Mouse (Mus musculus) midbrain, embryonic 11.5 days (tissue): ENCODE measurements around the gene Casc1. TPM values are rescaled to one million over a fixed set of nuclear protein-coding genes. Genes with fewer than 3 reads are reported as not detected.

ENCODE experiments used
- ATAC-seq: fragments of 200-750 bp; cut with Nextera tagmentation; 2 replicates; pipeline ENCODE4 v1.8.0; 2017; ENCODE audit warnings: moderate TSS enrichment, moderate library complexity; ENCODE audit not compliant: low FRiP score
- DNase-seq: peaks from one replicate; pipeline ENCODE4 v3.0.0; 2015; ENCODE audit warnings: low spot score; ENCODE audit errors: missing footprints
- H3K27ac ChIP-seq: fragments of 300-500 bp; sonication (generic); 2 replicates; pipeline ENCODE4 v1.5.1; 2014; ENCODE audit warnings: low read depth, low read length
- H3K27me3 ChIP-seq: fragments of 300-500 bp; sonication (generic); 2 replicates; pipeline ENCODE4 v1.6.1; 2014; ENCODE audit warnings: mild to moderate bottlenecking, low read length, moderate library complexity, mixed read lengths; ENCODE audit not compliant: control insufficient read depth, insufficient read depth
- H3K36me3 ChIP-seq: fragments of 300-500 bp; sonication (generic); 2 replicates; pipeline ENCODE4 v1.6.1; 2014; ENCODE audit warnings: mild to moderate bottlenecking, low read length, moderate library complexity, mixed read lengths; ENCODE audit not compliant: control insufficient read depth, insufficient read depth
- H3K4me1 ChIP-seq: fragments of 300-500 bp; sonication (generic); 2 replicates; pipeline ENCODE4 v1.6.1; 2014; ENCODE audit warnings: low read length; ENCODE audit not compliant: control insufficient read depth, insufficient read depth
- H3K4me2 ChIP-seq: fragments of 300-500 bp; sonication (generic); 2 replicates; pipeline ENCODE4 v1.6.1; 2014; ENCODE audit warnings: mild to moderate bottlenecking, moderate library complexity
- H3K4me3 ChIP-seq: fragments of 300-500 bp; sonication (generic); 2 replicates; pipeline ENCODE4 v1.5.1; 2014; ENCODE audit warnings: low read depth, low read length
- H3K9ac ChIP-seq: fragments of 300-500 bp; sonication (generic); 2 replicates; pipeline ENCODE4 v1.6.1; 2014; ENCODE audit warnings: low read length
- H3K9me3 ChIP-seq: fragments of 300-500 bp; sonication (generic); 2 replicates; pipeline ENCODE4 v1.6.1; 2016; ENCODE audit warnings: low read length; ENCODE audit not compliant: control insufficient read depth
- WGBS: fragments of 180-500 bp; shearing (Covaris S2); extraction: QIAGEN DNeasy Blood & Tissue Kit; methylation state at CpG from one replicate; pipeline ENCODE4 v1.1.7; 2014; 5-methylcytosine and 5-hydroxymethylcytosine counted together
- polyA plus RNA-seq: library from polyadenylated mRNA; unstranded; fragments of >200 nt; fragmentation: Nextera tagmentation; extraction: Ambion mirVana; gene quantifications from 2 replicates; pipeline ENCODE4 v1.2.1, GENCODE M21; 2014

Casc1 gene
- polyA plus RNA-seq, 1 experiment from 2014 or later: 0.27 TPM

DNA sequence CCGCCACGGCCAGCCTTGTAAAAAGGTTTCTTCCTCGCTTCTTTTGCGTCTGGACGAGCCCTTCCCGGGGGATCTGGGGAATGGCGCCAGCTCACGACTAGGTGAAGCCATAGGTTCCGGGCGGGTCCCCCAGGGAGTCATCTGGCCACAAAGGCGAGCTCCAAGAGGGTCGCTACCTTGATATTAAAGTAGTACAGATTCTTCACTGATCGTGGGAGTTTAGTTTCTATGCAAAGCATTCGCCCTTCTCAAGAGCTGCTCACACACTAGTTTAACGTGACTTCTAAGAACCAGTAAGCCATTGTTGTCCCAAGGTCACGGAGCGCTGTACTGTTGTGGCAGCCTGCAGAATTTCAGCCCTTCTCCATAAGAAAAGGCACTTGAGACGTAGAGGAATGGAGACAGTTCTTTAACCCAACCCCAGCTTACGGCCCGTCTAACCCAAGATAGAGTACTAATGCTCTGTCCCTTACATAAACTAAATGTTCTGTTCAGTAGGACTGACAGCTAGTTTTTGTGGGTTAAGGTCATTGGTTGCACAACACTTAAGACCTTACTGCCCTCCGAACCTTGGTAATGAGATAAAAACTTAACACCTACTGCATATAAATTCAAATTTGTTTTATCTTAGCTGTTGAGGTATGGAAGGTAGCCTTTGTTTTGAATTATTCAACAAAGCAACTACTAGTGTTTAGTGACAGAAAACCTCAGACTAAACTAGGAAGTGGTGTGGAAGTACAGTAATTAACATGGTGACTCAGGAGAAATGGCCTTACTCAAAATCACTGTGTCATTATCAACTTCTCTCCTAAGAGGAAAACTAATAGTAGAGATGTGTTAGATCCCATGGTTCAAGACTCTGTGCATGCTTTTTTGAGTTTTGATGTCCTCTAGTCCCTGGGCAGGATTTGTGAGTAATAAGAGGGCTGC is 836 bp upstream of the Casc1 start:
- Histone ChIP-seq H3K4me2 (peak overlapping the region; percentile 70), H3K9ac (peak overlapping the region; percentile 90), H3K27me3 (no peaks in the 10 kb centered on the region), H3K9me3 (no peaks in the 10 kb centered on the region), H3K4me1 (peaks cover 11% of the 10 kb centered on the region), H3K36me3 (no peaks in the 10 kb centered on the region; the same call in 1 of the 2 replicates), H3K4me3 (peak overlapping the region; percentile 78), H3K27ac (peak overlapping the region; percentile 95)
- WGBS: 4% methylated on average over 21 of the region's 21 CpGs
- DNase-seq: peak; percentile 98
- peak; percentile 65 for ATAC-seq

DNA sequence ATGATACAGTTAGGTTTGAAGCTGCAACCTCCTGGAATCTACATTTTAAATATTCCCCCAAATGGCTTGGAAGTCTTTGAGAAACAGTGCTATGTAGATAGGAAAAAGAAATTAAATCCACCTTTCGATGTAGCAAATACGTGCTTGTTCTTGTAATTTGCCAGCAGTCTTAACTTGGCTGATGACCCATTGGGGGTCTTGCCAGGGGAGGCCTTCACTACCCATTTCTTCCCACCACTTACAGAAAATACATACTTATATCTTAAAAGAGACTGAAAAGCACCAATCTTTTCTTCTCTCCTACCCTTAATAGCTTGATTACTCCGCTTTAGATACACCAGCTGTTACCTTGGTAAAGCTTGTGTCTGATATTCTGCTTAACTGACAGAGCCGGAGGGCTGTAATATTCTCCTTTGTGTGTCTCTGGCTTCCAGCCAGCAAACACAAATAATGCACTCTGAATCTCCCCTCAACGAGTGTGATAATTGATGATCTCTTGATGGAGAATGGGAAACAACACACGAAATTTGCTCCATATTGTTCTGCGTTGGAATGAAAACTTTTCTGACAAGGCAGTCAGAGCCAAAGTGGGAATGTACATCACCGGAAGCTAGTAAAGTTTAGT is 637 bp downstream of the Casc1 start:
- H3K9ac ChIP-seq: peak overlapping the region; percentile 33; the same call in 1 of the 2 replicates
- no peak overlapping the region for H3K27ac ChIP-seq
- H3K4me2 ChIP-seq: peak overlapping the region; percentile 60
- H3K27me3 ChIP-seq: no peaks in the 10 kb centered on the region
- ATAC-seq (no peak), DNase-seq (peak; percentile 68)
- H3K36me3 ChIP-seq: no peaks in the 10 kb centered on the region; the same call in 1 of the 2 replicates
- H3K9me3 ChIP-seq: no peaks in the 10 kb centered on the region
- WGBS: 38% methylated on average over 8 of the region's 8 CpGs
- peaks cover 11% of the 10 kb centered on the region for H3K4me1 ChIP-seq
- peak overlapping the region; percentile 35 for H3K4me3 ChIP-seq

DNA sequence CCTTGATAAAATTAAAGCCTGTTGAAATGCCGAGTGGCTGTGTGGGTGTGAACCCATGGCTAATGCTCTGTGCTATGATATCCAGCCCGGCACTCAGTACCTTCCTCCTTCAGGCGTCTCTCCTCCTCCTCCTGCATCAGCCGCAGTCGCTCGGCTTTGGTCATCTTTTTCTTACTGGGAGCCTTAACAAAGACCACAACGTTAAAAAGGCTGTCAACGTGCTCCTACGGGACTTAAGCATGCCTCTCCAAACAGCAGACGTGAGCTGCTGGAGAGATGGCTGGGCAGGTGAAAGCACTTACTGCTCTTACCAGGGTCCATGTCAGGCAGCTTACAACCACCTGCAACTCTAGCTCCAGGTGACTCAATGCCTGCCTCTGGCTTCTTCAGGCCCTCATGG is 5.7 kb downstream of the Casc1 start:
- Histone ChIP-seq H3K27ac (no peak overlapping the region), H3K36me3 (no peaks in the 10 kb centered on the region), H3K4me1 (peaks cover under 1% of the 10 kb centered on the region; the same call in 1 of the 2 replicates), H3K4me2 (no peak overlapping the region), H3K4me3 (no peak overlapping the region), H3K9me3 (no peaks in the 10 kb centered on the region), H3K27me3 (no peaks in the 10 kb centered on the region), H3K9ac (no peak overlapping the region)
- no peak for ATAC-seq
- DNase-seq: no peak
- WGBS: 74% methylated on average over 10 of the region's 10 CpGs

DNA sequence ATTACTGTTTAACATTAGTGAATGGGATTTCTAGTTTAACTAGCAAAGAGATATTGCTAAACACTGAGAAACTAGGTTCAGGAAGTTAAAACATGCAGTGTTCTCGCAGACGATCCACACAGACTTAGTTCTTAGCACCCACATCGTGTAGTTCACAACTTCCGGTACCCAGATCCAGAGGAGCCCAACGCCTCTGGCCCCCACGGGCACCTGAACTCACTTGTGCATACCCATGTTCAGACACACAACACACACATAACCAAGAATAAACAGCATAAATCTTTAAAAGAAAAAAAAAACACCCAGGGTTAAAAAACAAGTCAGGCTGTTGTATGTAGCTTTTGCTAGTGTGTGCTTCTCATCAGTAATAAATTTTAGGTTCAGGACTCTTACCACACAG is 6.4 kb downstream of the Casc1 start:
- no peaks in the 10 kb centered on the region for H3K9me3 ChIP-seq
- H3K4me1 ChIP-seq: no peaks in the 10 kb centered on the region
- H3K9ac ChIP-seq: no peak overlapping the region
- no peak overlapping the region for H3K27ac ChIP-seq
- no peak overlapping the region for H3K4me2 ChIP-seq
- H3K36me3 ChIP-seq: no peaks in the 10 kb centered on the region
- no peak for ATAC-seq
- WGBS: 90% methylated on average over 6 of the region's 6 CpGs
- H3K27me3 ChIP-seq: no peaks in the 10 kb centered on the region
- DNase-seq: no peak
- H3K4me3 ChIP-seq: no peak overlapping the region

DNA sequence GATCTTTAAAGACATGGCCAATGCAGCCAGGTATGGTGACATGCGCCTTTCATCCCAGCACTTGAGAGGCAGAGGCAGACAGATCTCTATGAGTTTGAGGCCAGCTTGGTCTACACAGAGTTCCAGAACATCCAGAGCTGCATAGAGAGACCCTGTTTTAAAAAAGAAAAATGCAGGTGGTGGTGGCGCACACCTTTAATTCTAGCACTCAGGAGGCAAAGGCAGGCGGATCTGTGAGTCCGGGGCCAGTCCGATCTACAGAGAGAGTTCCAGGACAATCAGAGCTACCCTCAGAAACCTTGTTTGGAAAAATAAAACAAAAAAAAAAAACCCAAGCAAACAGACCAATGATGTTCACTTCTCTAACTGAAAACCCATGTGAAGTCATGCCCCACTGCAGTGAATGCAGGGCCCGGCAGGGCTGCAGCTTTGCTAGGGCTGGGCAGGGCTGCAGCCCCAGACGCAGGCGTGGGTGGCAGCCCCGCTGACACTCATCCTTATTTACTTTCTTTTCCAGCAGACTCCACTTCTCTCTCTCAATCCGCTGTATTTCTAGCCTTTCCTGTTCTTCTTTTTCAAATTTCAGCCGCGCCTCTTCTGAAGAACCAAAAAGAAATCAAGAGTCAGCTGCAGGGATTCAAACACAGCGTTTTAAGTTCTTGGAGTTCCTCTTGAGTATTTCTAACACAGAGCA is 8.2 kb downstream of the Casc1 start:
- Histone ChIP-seq H3K27ac (no peak overlapping the region), H3K9ac (no peak overlapping the region), H3K4me1 (no peaks in the 10 kb centered on the region), H3K27me3 (no peaks in the 10 kb centered on the region), H3K4me2 (no peak overlapping the region), H3K4me3 (no peak overlapping the region), H3K36me3 (no peaks in the 10 kb centered on the region), H3K9me3 (no peaks in the 10 kb centered on the region)
- DNase-seq (peak; percentile 70), ATAC-seq (no peak)
- WGBS: 82% methylated on average over 13 of the region's 13 CpGs

DNA sequence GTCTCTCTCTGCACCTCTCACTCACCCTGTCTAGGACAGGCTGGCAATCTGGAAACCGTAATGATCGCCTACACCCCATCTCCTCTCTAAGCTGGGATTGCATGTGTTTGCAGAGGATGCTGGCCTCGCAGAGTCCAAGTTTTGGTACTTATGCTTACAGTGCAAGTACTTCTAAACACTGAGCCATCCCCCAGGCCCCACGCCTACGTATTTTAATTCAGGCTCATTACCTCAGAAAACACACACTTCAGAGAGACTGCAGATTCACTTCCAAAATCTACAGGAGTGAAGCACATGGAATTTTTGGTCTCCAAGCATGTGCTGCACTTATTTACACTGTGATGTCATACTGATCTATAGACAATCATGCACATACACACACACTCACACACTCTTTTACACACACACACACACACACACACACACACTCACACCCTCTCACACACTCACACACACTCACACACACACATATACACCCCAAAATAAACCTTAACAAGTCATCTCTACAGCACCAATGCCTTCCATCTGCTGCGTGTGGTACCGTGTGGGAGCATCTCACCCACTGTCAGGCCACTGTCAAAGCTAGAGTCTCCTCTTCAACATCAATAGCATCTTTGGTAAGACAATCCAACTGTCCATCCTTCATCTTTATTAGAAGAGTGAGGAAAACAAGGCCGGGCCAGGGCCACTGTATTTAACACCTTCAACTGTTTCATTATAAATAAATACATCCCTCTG is 12.7 kb downstream of the Casc1 start:
- Histone ChIP-seq H3K4me2 (no peak overlapping the region), H3K27ac (no peak overlapping the region), H3K4me3 (no peak overlapping the region), H3K36me3 (no peaks in the 10 kb centered on the region), H3K4me1 (no peaks in the 10 kb centered on the region), H3K9me3 (no peaks in the 10 kb centered on the region), H3K9ac (no peak overlapping the region), H3K27me3 (no peaks in the 10 kb centered on the region)
- no peak for DNase-seq
- no peak for ATAC-seq
- WGBS: 89% methylated on average over 8 of the region's 8 CpGs

DNA sequence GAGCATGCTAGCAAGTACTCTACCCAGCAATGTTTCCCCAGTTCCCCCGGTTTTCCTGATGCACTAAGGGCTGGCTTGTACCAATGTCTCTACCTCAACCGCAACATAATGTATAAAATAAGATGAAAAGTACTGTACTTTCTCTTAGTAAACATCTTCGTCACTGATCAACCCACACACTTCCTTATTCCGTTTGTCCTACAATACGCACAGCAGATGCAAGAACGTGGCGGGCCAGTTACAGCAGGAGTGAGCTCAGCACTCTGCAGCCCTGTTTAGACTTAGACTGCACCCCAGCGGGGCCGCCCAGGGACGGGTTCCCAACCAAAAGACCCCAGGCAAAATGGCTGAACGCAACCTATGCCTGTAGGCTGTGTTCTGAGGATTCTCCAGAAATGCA is 17.4 kb downstream of the Casc1 start:
- Histone ChIP-seq H3K9ac (no peak overlapping the region), H3K27ac (no peak overlapping the region), H3K27me3 (no peaks in the 10 kb centered on the region), H3K4me3 (no peak overlapping the region), H3K36me3 (no peaks in the 10 kb centered on the region), H3K9me3 (no peaks in the 10 kb centered on the region), H3K4me1 (no peaks in the 10 kb centered on the region), H3K4me2 (no peak overlapping the region)
- DNase-seq: peak; percentile 31
- no peak for ATAC-seq
- whole genome bisulfite sequencing: 85% methylated on average over 11 of the region's 11 CpGs

DNA sequence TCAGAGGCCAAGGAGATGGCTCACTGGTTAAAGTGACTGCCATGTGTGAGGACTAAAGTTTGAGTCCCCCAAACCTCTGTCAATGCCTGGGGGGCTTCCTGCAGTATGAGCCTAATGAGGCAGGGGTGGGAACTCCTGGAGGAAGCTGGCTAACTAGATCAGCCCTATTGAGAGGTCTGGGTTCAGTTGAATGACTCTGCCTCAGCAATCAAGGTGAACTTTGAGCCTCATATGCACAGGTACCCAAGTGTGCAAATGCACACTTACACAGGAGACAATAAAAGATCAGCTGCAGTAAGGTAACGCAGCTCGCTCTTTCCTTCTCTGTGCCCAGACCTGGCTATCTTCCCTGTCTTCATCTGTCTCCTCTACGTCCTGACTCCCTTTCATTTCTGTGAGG is 17.8 kb downstream of the Casc1 start:
- Histone ChIP-seq H3K4me1 (no peaks in the 10 kb centered on the region), H3K9ac (no peak overlapping the region), H3K4me3 (no peak overlapping the region), H3K27me3 (no peaks in the 10 kb centered on the region), H3K9me3 (no peaks in the 10 kb centered on the region), H3K4me2 (no peak overlapping the region), H3K27ac (no peak overlapping the region), H3K36me3 (no peaks in the 10 kb centered on the region)
- ATAC-seq (no peak), DNase-seq (no peak)
- 93% methylated on average over 3 of the region's 3 CpGs for WGBS
